Mouse (Mus musculus): ENCODE measurements around the gene Dnm1.
"Not testable (repeated sequence)": the region's sequence is repeated elsewhere in the genome, so short reads cannot be mapped to it uniquely, and the experiment has no call there.

Gene Dnm1

GRCm38 (mm10) chr2:32362274-32362673 is 9.1 kb upstream of the Dnm1 start:
- DNase-seq (ENCODE audit: inconsistent age in 2 of 2, low spot score in 1 of 2), result not testable (repeated sequence)

DNA sequence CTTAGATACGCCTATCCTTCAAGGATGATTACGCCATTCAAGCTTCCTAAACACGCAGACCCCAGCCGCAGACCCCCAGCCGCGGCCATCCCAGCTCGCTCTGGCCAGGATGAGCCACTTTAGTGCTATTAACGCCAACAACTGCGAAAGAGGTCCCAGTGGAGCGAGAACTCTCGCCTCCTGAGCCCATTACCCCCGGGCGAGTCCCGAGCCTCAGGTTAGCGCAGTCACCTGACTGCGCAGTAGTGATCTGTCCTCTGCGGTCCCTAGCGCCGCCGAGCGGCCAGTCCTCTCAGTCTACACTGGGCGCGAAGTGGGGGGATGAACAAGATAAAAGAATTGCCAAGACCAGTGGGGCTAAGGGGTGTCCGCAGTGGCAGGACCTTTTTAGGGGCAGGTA is 8.3 kb upstream of the Dnm1 start:
- peak; percentile 85 to 94 for DNase-seq (ENCODE audit: inconsistent age in 2 of 2, low spot score in 1 of 2)

- DNase-seq (ENCODE audit: inconsistent age in 2 of 2, low spot score in 1 of 2), result peak; percentile 90 to 95
These were observed 7.6 kb upstream of the Dnm1 start for GRCm38 (mm10) chr2:32360741-32361140.

DNA sequence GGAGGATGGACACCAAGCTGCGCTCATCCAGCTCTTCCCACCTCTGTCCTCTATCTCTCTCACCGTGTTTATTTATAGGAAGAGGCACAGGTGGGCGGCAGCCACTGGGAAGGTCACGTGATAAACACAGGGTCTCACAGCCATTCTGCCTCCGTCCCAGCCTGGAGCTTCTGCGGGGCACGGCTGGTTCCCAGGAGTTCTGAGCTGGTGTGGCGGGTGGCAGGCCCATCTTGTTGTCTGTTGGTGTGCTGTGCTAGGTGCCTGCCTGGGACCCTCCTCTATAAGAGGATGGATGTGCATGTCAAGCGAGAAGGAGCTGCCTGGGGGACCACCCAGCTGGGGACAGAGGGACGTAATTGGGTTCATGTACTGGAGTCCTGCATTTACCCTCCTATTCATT is 5.2 kb upstream of the Dnm1 start:
- DNase-seq (ENCODE audit: inconsistent age in 2 of 2, low spot score in 1 of 2), result no peak

- DNase-seq (ENCODE audit: inconsistent age in 2 of 2, low spot score in 1 of 2), result no peak
These were observed 4.6 kb upstream of the Dnm1 start for GRCm38 (mm10) chr2:32357710-32358109.

GRCm38 (mm10) chr2:32356216-32356615 is 3.1 kb upstream of the Dnm1 start:
- DNase-seq (ENCODE audit: inconsistent age in 2 of 2, low spot score in 1 of 2), result no peak

GRCm38 (mm10) chr2:32354336-32354895 is 1.3 kb upstream of the Dnm1 start:
- no peak for DNase-seq (ENCODE audit: inconsistent age in 2 of 2, low spot score in 1 of 2)

DNA sequence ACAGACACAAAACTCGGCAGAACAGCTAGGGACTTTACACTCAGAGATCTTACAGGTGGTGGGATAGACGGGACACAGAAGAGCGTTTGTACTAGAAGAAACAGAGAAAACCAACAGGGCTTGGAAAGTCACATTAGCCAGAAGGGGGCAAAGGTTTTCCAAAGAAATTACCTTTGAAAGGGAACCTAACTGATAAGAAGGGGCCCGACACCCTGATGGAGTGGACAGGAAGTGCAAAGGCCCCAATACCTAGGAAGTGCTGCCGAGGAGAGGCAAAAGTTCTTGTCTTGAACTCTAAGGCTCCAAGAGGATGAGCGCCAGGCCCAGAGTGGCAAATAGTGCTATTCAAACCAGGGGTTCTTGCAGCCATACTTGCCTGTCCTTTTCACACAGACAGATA is 698 bp upstream of the Dnm1 start:
- no peak for DNase-seq (ENCODE audit: inconsistent age in 2 of 2, low spot score in 1 of 2)

GRCm38 (mm10) chr2:32352151-32353006 is 759 bp downstream of the Dnm1 start, which contains the start of gene Ciz1:
Gene Ciz1 (plus strand): TSS chr2:32352327.
- DNase-seq (ENCODE audit: inconsistent age in 2 of 2, low spot score in 1 of 2), result peak; percentile 41 to 76

- DNase-seq (ENCODE audit: inconsistent age in 2 of 2, low spot score in 1 of 2), result peak in 1 of 2 experiments; percentile 52
These were observed 1.6 kb downstream of the Dnm1 start for GRCm38 (mm10) chr2:32351471-32351961.

GRCm38 (mm10) chr2:32350471-32351051 is 2.6 kb downstream of the Dnm1 start:
- no peak for DNase-seq (ENCODE audit: inconsistent age in 2 of 2, low spot score in 1 of 2)

- no peak for DNase-seq (ENCODE audit: inconsistent age in 2 of 2, low spot score in 1 of 2)
These were observed 3.4 kb downstream of the Dnm1 start for GRCm38 (mm10) chr2:32349625-32350255.

DNA sequence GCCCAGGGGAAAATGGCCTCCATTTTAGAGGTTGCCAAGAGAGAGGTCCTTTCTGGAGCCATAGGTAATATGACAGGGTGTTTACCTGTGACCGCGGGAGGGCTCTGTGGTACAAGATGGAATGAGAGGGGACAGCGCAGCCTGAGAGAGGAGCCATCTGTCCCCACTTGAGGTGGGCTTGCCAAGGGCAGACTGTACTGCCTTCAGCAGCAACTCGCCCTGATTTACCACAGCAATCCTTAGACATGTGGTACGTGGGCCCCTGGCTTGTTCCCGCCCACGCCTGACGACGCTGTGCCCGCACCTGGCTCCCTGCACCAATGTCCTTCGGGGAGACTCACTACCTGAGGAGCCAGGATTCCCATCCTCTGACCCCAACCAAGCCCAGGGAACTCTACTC is 4.8 kb downstream of the Dnm1 start:
- no peak for DNase-seq (ENCODE audit: inconsistent age in 2 of 2, low spot score in 1 of 2)

- no peak for DNase-seq (ENCODE audit: inconsistent age in 2 of 2, low spot score in 1 of 2)
These were observed 6.1 kb downstream of the Dnm1 start for GRCm38 (mm10) chr2:32347019-32347418.

GRCm38 (mm10) chr2:32344598-32345321 is 8.4 kb downstream of the Dnm1 start:
- no peak for DNase-seq (ENCODE audit: inconsistent age in 2 of 2, low spot score in 1 of 2)

- DNase-seq (ENCODE audit: inconsistent age in 2 of 2, low spot score in 1 of 2), result no peak
These were observed 9.1 kb downstream of the Dnm1 start for GRCm38 (mm10) chr2:32344056-32344455.

- no peak for DNase-seq (ENCODE audit: inconsistent age in 2 of 2, low spot score in 1 of 2)
These were observed 9.8 kb downstream of the Dnm1 start for GRCm38 (mm10) chr2:32343351-32343671.

- peak; percentile 54 to 66 for DNase-seq (ENCODE audit: inconsistent age in 2 of 2, low spot score in 1 of 2)
These were observed 10.4 kb downstream of the Dnm1 start for GRCm38 (mm10) chr2:32342539-32343350.

- DNase-seq (ENCODE audit: inconsistent age in 2 of 2, low spot score in 1 of 2), result no peak
These were observed 11.1 kb downstream of the Dnm1 start for GRCm38 (mm10) chr2:32342039-32342438.

DNA sequence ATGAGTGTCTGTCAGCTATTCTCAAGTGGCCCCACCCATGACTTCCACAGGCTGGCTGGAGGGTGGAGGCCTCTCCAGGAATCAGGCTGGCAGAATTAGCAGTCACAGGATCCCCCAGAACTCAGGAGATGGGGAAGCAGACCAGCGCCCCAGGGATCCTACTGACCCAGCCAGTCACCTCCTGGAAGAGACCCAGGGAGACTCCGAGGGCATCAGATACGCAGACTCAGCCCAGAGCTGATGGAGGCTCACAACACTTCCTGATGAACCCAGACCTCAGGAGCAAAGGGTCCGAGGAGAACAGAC is 11.6 kb downstream of the Dnm1 start:
- DNase-seq (ENCODE audit: inconsistent age in 2 of 2, low spot score in 1 of 2), result no peak

Data from adrenal gland, adult (tissue).